Mouse (Mus musculus) midbrain, embryonic 15.5 days (tissue): ENCODE measurements around the gene Ror1. TPM values are rescaled to one million over a fixed set of nuclear protein-coding genes. Genes with fewer than 3 reads are reported as not detected.

Experiments
- ATAC-seq: fragments of 200-750 bp; cut with Nextera tagmentation; replicated peaks from 2 replicates; pipeline ENCODE4 v1.8.0; 2017; ENCODE audit warnings: moderate TSS enrichment
- H3K27ac ChIP-seq: fragments of 300-500 bp; sonication (generic); 2 replicates; pipeline ENCODE4 v1.5.1; 2015; ENCODE audit warnings: mild to moderate bottlenecking, inconsistent platforms
- H3K27me3 ChIP-seq: fragments of 300-500 bp; sonication (generic); replicated peaks from 2 replicates; pipeline ENCODE4 v1.6.1; 2015; ENCODE audit warnings: inconsistent platforms
- H3K36me3 ChIP-seq: fragments of 300-500 bp; sonication (generic); replicated peaks from 2 replicates; pipeline ENCODE4 v1.6.1; 2015; ENCODE audit warnings: inconsistent platforms
- H3K4me1 ChIP-seq: fragments of 300-500 bp; sonication (generic); 2 replicates; pipeline ENCODE4 v1.6.1; 2015; ENCODE audit warnings: inconsistent platforms
- H3K4me2 ChIP-seq: fragments of 300-500 bp; sonication (generic); 2 replicates; pipeline ENCODE4 v1.6.1; 2015; ENCODE audit warnings: inconsistent platforms, mild to moderate bottlenecking, moderate library complexity
- H3K4me3 ChIP-seq: fragments of 300-500 bp; sonication (generic); 2 replicates; pipeline ENCODE4 v1.5.1; 2015; ENCODE audit warnings: mild to moderate bottlenecking, inconsistent platforms
- H3K9ac ChIP-seq: fragments of 300-500 bp; sonication (generic); 2 replicates; pipeline ENCODE4 v1.6.1; 2015; ENCODE audit warnings: mild to moderate bottlenecking, inconsistent platforms
- H3K9me3 ChIP-seq: fragments of 300-500 bp; sonication (generic); 2 replicates; pipeline ENCODE4 v1.6.1; 2016; ENCODE audit warnings: inconsistent platforms
- WGBS: fragments of 180-500 bp; shearing (Covaris S2); methylation state at CpG from one replicate; pipeline ENCODE4 v1.1.7; 2015; ENCODE audit warnings: mixed read lengths; 5-methylcytosine and 5-hydroxymethylcytosine counted together
- polyA plus RNA-seq: library from polyadenylated mRNA; unstranded; fragments of >200 nt; fragmentation: Nextera tagmentation; extraction: Ambion mirVana; gene quantifications from 2 replicates; pipeline ENCODE4 v1.2.1, GENCODE M21; 2015

Ror1 gene
- polyA plus RNA-seq, 1 experiment from 2014 or later, result 1.1 TPM

- no peak for ATAC-seq
- 91% methylated on average over 8 of the region's 8 CpGs for WGBS
- no peak overlapping the region for H3K27ac ChIP-seq
- no peaks in the 10 kb centered on the region for H3K36me3 ChIP-seq
- no peaks in the 10 kb centered on the region for H3K4me1 ChIP-seq
- H3K9ac ChIP-seq, result no peak overlapping the region
- H3K27me3 ChIP-seq, result no peaks in the 10 kb centered on the region
- no peak overlapping the region for H3K4me2 ChIP-seq
- H3K4me3 ChIP-seq, result no peak overlapping the region
- no peaks in the 10 kb centered on the region for H3K9me3 ChIP-seq
Measured at GRCm38 (mm10) chr4:100283171-100283880, 187.7 kb downstream of the Ror1 start.

DNA sequence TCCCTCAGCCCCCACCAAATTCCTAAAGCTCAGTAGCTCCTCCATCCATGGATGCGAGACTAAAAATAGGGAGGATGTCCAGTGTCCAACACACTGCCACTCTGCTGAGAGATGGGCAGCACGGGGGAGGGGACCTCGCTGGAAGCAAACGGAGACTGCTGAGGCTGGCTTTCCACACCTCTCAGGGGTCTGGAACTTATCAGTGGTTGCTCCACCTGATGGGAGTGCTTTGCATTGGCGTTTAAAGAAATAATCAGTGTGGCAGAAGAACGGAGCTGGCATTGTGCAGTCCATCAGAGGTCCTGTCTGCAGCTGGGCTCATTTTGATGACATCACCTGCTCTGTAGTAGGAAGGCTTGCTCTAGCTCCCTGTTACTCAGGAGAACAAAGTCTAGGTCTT is 188.9 kb downstream of the Ror1 start:
- Histone ChIP-seq H3K4me1 (no peaks in the 10 kb centered on the region), H3K36me3 (no peaks in the 10 kb centered on the region), H3K4me3 (no peak overlapping the region), H3K4me2 (no peak overlapping the region), H3K27me3 (no peaks in the 10 kb centered on the region), H3K27ac (no peak overlapping the region), H3K9ac (no peak overlapping the region), H3K9me3 (no peaks in the 10 kb centered on the region)
- ATAC-seq, result no peak
- 89% methylated on average over 6 of the region's 6 CpGs for WGBS

DNA sequence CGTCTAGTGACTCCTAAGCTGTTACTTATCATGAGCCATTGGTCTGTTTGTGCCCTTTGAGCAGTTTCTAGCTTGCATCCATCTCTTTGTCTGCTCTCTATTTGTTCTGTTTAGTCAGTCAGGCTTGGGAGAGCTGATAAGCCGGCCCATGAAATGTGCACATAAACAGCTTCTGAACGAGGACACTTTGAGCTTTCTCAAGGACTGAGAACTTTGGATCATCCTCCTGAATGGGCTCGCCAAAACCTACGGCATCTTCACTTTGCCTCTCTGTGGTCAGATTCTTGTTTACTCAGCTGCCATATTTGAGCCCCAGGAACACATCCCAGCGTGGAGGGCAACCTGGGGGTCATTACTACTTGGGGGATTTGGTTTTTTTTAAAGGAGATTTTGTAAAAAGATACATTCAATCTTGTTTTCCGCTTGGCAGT is 190.5 kb downstream of the Ror1 start:
- Histone ChIP-seq H3K27ac (no peak overlapping the region), H3K9me3 (no peaks in the 10 kb centered on the region), H3K4me3 (no peak overlapping the region), H3K4me2 (no peak overlapping the region), H3K9ac (no peak overlapping the region), H3K36me3 (no peaks in the 10 kb centered on the region), H3K4me1 (no peaks in the 10 kb centered on the region), H3K27me3 (no peaks in the 10 kb centered on the region)
- 56% methylated on average over 7 of the region's 7 CpGs for WGBS
- ATAC-seq, result no peak

DNA sequence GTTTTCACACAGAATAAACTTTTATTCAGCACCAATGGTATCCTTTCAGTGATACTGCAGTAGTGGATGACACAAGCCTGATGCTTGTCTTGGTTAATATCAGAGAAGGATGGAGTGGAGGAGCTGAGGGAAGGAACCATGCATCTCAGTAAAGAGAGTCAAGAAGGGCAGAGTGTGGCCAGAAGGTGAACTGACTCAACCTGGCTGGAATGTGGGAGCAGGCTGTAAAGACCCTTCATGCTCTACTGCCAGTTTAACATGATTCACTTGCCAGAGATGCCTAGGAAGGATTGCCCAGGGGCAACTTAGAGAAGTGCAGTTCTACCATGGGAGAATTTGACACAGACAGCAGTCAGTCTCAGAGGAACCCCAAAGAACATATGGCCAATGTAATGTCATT is 191.2 kb downstream of the Ror1 start:
- no peak overlapping the region for H3K4me2 ChIP-seq
- no peaks in the 10 kb centered on the region for H3K27me3 ChIP-seq
- H3K9ac ChIP-seq, result no peak overlapping the region
- H3K9me3 ChIP-seq, result no peaks in the 10 kb centered on the region
- H3K36me3 ChIP-seq, result no peaks in the 10 kb centered on the region
- no peak overlapping the region for H3K4me3 ChIP-seq
- ATAC-seq, result no peak
- H3K27ac ChIP-seq, result no peak overlapping the region
- H3K4me1 ChIP-seq, result no peaks in the 10 kb centered on the region

DNA sequence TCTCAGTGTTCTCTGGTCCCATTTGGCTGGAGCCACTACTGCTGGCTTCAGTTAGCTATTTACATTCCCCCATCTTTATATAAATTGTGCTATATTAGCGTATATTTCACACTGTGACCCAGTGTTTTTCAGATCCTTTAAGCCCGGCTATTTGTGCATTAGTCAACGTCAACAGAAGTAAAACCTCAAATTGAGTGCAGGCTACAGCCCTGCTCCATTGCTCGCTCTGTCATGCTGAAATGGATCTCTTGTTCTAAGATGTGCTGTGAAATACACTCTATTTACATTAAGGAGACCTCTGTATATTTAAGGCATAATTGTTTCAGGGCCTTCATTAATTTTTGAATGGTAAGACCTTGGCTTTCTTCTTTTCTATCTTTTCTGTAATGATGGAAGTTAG is 192.2 kb downstream of the Ror1 start:
- no peak for ATAC-seq
- WGBS, result 88% methylated on average over 4 of the region's 4 CpGs
- no peaks in the 10 kb centered on the region for H3K9me3 ChIP-seq
- no peak overlapping the region for H3K27ac ChIP-seq
- H3K27me3 ChIP-seq, result no peaks in the 10 kb centered on the region
- H3K36me3 ChIP-seq, result no peaks in the 10 kb centered on the region
- H3K9ac ChIP-seq, result no peak overlapping the region
- no peak overlapping the region for H3K4me3 ChIP-seq
- no peak overlapping the region for H3K4me2 ChIP-seq
- no peaks in the 10 kb centered on the region for H3K4me1 ChIP-seq

- Histone ChIP-seq H3K27me3 (no peaks in the 10 kb centered on the region), H3K4me1 (no peaks in the 10 kb centered on the region), H3K27ac (no peak overlapping the region), H3K4me3 (no peak overlapping the region), H3K36me3 (no peaks in the 10 kb centered on the region), H3K9me3 (no peaks in the 10 kb centered on the region), H3K9ac (no peak overlapping the region), H3K4me2 (no peak overlapping the region)
- WGBS, result 87% methylated on average over 5 of the region's 5 CpGs
- ATAC-seq, result no peak
Measured at GRCm38 (mm10) chr4:100291015-100291651, 195.5 kb downstream of the Ror1 start.

- no peaks in the 10 kb centered on the region for H3K27me3 ChIP-seq
- H3K4me2 ChIP-seq, result no peak overlapping the region
- no peak overlapping the region for H3K4me3 ChIP-seq
- no peak for ATAC-seq
- 78% methylated on average over 6 of the region's 6 CpGs for WGBS
- H3K27ac ChIP-seq, result no peak overlapping the region
- no peaks in the 10 kb centered on the region for H3K36me3 ChIP-seq
- no peak overlapping the region for H3K9ac ChIP-seq
- H3K9me3 ChIP-seq, result no peaks in the 10 kb centered on the region
- H3K4me1 ChIP-seq, result no peaks in the 10 kb centered on the region
Measured at GRCm38 (mm10) chr4:100297678-100298077, 202.1 kb downstream of the Ror1 start.

DNA sequence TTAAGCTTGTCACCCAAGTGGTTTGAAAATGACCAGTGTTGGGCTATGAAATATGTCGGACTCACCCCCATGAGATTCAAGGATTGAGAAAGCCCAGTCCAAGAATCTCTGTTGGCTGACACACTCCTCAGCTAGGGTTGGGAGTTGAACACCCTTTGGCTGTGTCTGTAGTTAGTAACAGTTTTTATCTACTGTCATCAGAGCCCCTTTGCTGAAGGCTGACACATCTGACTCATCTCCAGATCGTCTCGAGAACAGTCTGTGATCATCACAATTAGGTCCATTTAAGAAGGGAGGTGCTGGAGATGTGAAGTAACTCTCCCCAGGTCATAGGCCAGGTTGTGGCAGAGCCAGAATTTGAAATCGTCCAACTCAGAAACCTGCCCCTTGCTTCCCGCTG is 203.0 kb downstream of the Ror1 start:
- 90% methylated on average over 5 of the region's 5 CpGs for WGBS
- Histone ChIP-seq H3K27ac (no peak overlapping the region), H3K9ac (no peak overlapping the region), H3K27me3 (no peaks in the 10 kb centered on the region), H3K4me2 (no peak overlapping the region), H3K4me1 (no peaks in the 10 kb centered on the region), H3K4me3 (no peak overlapping the region), H3K9me3 (no peaks in the 10 kb centered on the region), H3K36me3 (no peaks in the 10 kb centered on the region)
- ATAC-seq, result no peak

- no peaks in the 10 kb centered on the region for H3K36me3 ChIP-seq
- H3K27me3 ChIP-seq, result no peaks in the 10 kb centered on the region
- H3K27ac ChIP-seq, result no peak overlapping the region
- no peak for ATAC-seq
- no peak overlapping the region for H3K4me3 ChIP-seq
- H3K4me1 ChIP-seq, result no peaks in the 10 kb centered on the region
- H3K4me2 ChIP-seq, result no peak overlapping the region
- no peak overlapping the region for H3K9ac ChIP-seq
- H3K9me3 ChIP-seq, result no peaks in the 10 kb centered on the region
- WGBS, result 82% methylated on average over 5 of the region's 5 CpGs
Measured at GRCm38 (mm10) chr4:100300171-100300570, 204.6 kb downstream of the Ror1 start.

DNA sequence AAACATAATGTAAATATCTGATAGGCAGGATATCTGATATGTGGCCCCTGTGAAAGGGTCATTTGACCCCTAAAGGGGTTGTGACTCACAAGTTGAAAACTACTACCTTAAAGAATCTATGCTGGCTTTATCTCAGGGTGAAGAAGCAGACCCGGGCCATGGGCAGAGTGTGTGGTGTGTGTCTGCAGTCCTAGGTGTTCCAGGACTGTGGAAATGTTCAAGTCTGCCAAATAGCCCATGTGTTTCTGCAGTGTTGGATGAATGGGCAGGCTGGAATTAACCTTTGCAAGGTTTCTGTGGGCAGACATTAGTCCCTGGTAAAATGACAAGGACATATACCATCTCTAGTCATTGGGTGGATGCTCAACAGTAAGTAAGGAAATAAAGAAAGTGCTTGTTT is 205.8 kb downstream of the Ror1 start:
- Histone ChIP-seq H3K9ac (no peak overlapping the region), H3K27ac (no peak overlapping the region), H3K4me1 (no peaks in the 10 kb centered on the region), H3K36me3 (no peaks in the 10 kb centered on the region), H3K9me3 (no peaks in the 10 kb centered on the region), H3K27me3 (no peaks in the 10 kb centered on the region), H3K4me2 (no peak overlapping the region), H3K4me3 (no peak overlapping the region)
- WGBS, result 92% methylated on average over 1 of the region's 1 CpGs
- ATAC-seq, result no peak

- H3K4me2 ChIP-seq, result no peak overlapping the region
- no peak overlapping the region for H3K27ac ChIP-seq
- no peaks in the 10 kb centered on the region for H3K4me1 ChIP-seq
- H3K9me3 ChIP-seq, result no peaks in the 10 kb centered on the region
- H3K4me3 ChIP-seq, result no peak overlapping the region
- H3K27me3 ChIP-seq, result no peaks in the 10 kb centered on the region
- no peak overlapping the region for H3K9ac ChIP-seq
- 85% methylated on average over 4 of the region's 4 CpGs for WGBS
- H3K36me3 ChIP-seq, result no peaks in the 10 kb centered on the region
- ATAC-seq, result no peak
Measured at GRCm38 (mm10) chr4:100307365-100307764, 211.8 kb downstream of the Ror1 start.

- Histone ChIP-seq H3K36me3 (no peaks in the 10 kb centered on the region), H3K9ac (no peak overlapping the region), H3K27ac (no peak overlapping the region), H3K4me2 (no peak overlapping the region), H3K4me3 (no peak overlapping the region), H3K9me3 (no peaks in the 10 kb centered on the region), H3K27me3 (no peaks in the 10 kb centered on the region), H3K4me1 (no peaks in the 10 kb centered on the region)
- ATAC-seq, result no peak
- WGBS, result 91% methylated on average over 10 of the region's 10 CpGs
Measured at GRCm38 (mm10) chr4:100311775-100312537, 216.4 kb downstream of the Ror1 start.
